Mouse (Mus musculus) embryonic fibroblast, embryonic 13.5 days (primary cell): Measurements from ENCODE around the gene Slc1a7. TPM values are rescaled to one million over a fixed set of nuclear protein-coding genes. Genes with fewer than 3 reads are reported as not detected.

Source experiments
- H3K27ac ChIP-seq: 2 replicates; pipeline ENCODE4 v1.5.1; 2012; ENCODE audit warnings: low read length, control low read depth, inconsistent platforms; ENCODE audit not compliant: insufficient read depth
- H3K4me1 ChIP-seq: 2 replicates; pipeline ENCODE4 v1.6.1; 2011; ENCODE audit warnings: low read length; ENCODE audit not compliant: control insufficient read depth, insufficient read depth
- H3K4me3 ChIP-seq: 2 replicates; pipeline ENCODE4 v1.5.1; 2011; ENCODE audit warnings: mild to moderate bottlenecking, control low read depth, low read length; ENCODE audit not compliant: insufficient read depth
- CTCF ChIP-seq: IDR thresholded peaks from 2 replicates; pipeline ENCODE4 v1.5.1; 2011; ENCODE audit warnings: mild to moderate bottlenecking, control low read depth, low read length, moderate library complexity, borderline replicate concordance; ENCODE audit not compliant: insufficient read depth
- POLR2A ChIP-seq: IDR thresholded peaks from 2 replicates; pipeline ENCODE4 v1.6.1; 2011; ENCODE audit warnings: low read depth, mild to moderate bottlenecking, control low read depth, low read length, moderate library complexity
- polyA plus RNA-seq: library from polyadenylated mRNA; stranded (reverse); fragments of >200 nt; gene quantifications from 2 replicates; pipeline ENCODE4 v1.2.4, GENCODE M21; 2011; ENCODE audit warnings: low read depth; ENCODE audit not compliant: missing spikeins, insufficient read length

Slc1a7 gene
- polyA plus RNA-seq, 1 experiment, result not detected

DNA sequence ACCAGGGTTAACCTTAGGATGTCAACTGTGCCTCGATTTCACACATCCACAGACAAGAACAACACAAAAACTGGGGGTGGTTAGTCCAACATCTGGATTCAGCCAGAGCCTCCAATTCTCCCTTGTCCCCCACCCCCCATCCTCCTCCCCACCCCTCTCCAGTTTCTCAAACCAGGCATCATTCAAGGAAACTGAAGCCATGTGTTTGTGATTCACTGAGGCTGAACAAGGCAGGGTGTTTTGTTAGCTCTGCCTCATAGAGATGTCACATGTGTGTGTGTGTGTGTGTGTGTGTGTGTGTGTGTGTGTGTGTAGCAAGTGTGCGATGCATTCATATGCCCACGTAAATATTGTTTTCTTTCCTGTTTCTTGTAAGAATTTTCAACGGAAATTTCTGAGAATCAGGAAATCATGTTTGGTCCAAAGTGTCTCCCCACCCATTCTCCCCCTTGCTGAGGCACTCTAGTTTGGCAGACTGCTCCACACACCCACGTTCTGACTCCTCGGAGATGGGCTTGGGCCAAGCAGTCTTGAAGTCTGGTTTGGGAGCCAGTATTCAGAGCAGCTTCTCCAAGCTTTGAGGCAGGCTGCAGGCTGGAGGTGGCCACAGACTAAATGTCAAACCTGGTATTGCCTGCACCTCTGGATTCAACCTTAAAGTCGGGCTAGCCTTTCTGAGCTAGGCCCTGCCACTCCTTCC is 16.3 kb downstream of the Slc1a7 start:
- Histone ChIP-seq H3K4me1 (peaks cover 12% of the 10 kb centered on the region), H3K27ac (peak overlapping the region; percentile 98), H3K4me3 (no peak overlapping the region)
- TF ChIP-seq POLR2A (peak; percentile 64), CTCF (no peak)

DNA sequence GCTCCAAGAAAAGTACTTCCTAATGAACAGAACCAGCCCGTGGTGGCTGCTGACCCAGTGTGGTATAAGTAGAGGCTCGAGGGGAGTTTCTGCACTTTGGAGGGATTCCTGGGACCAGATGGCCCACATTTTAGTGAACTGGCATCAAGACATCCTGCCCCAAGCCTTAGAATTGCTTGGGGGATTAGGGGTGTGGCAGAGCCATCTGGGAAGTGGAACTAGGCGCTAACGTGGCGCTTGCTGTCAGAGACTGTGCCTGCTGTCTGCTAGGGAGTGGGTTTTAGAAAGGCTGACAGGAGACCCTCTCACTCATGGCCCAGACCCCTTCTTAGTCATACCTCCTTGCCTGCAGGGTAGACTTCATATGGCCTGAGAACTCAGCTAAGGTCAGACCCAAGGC is 17.7 kb downstream of the Slc1a7 start:
- TF ChIP-seq CTCF (no peak), POLR2A (no peak)
- Histone ChIP-seq H3K4me1 (peaks cover 12% of the 10 kb centered on the region), H3K4me3 (no peak overlapping the region), H3K27ac (peak overlapping the region; percentile 98)

DNA sequence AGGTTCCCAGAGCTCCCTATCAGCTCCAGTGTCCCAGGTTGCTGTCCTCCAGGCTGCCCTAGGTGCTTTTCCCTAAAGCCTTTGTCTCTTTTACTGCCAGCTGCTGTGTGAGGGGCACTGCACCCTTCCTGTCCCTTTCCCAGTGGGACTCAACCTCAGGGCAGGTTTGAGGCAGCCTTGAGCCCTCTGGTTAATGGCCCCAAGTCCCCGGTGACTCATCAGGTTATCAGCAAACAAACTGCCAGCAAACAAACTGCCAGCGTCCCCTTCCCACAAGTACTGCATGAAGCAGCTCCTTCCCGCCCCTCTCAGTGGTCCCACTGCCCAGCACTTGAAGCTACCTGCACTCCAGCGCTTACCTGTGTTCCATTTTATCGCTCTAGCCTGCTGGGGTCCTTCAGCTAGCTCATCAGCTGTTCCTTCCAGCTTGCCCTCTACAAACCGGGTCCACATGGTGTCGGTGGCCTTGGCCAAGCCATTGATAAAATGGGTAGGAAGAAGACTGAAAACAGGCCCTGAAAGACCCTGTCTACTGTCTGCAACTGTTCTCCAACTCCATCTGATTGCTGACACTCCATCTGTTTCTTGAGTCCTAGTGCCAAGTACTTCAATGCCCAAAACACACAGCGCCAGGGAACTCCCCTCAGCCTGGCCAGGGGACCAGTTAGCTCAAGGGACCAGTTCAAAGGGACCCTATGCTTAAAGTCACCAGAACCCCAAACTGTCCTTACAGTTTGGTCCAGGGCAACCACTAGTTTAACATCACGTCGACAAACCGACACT is 18.4 kb downstream of the Slc1a7 start:
- Histone ChIP-seq H3K27ac (no peak overlapping the region), H3K4me1 (peaks cover 12% of the 10 kb centered on the region), H3K4me3 (no peak overlapping the region)
- TF ChIP-seq CTCF (no peak), POLR2A (no peak)

DNA sequence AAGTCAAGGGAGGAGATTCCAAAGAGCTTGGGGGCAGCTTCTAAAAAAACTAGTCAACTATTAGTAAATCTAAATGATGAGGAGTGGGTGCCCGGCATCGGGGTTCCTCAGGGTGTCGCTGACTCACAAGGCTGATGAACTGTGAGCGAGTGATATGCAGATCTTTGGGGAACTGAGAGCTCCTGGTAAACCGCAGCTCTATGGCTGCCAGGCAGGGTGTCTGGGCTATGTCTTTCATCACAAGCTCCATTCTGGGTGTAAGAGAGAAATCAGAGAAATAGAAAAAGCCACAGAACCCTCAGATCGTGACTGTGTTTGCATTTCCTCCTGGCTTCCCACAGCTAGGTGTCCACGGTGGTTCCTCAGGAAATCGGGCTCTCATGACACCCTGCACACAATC is 20.8 kb downstream of the Slc1a7 start:
- H3K27ac ChIP-seq, result no peak overlapping the region; the same call in 1 of the 2 replicates
- H3K4me3 ChIP-seq, result no peak overlapping the region
- TF ChIP-seq POLR2A, result no peak
- no peak for TF ChIP-seq CTCF
- H3K4me1 ChIP-seq, result peaks cover 11% of the 10 kb centered on the region

DNA sequence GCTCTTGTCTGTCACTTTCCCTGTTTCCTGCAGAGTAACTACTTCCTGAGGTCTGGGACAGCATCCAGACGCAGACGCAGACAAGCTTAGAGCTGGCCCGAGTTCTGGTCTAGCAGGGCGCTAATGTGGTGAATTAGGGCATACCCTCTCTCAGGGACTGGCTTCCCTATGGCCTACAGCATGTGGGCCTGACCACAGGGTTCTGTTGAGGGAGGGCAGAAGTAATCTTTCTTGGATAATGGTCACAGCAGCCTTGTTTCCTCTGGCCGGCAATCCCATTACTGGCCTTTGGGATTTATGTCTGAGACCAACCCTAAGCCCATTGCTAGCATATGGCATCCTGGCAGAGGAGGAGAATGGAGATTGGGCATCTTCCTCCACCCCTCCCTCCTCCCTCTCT is 22.7 kb downstream of the Slc1a7 start:
- H3K4me1 ChIP-seq, result no peaks in the 10 kb centered on the region
- TF ChIP-seq POLR2A (no peak), CTCF (no peak)
- H3K27ac ChIP-seq, result no peak overlapping the region
- H3K4me3 ChIP-seq, result no peak overlapping the region

DNA sequence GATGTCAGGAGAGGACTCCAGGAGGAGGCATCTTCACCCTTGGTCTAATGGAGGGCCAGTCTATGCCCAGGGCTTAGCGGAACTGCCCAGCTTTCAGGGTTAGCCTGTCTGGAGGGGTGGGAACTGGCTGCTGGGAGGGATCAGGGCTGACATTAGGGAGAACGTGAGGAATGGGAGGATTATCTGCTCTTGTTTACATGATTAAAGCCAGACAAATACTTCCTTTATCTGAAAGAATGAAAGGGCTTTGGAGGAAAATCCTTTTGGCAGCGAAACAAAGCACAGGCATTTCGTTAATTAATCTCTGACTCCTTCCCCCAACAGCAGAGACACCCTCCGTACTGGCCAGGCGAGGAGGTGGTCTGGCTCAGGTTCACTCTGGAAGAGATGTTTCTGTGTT is 23.7 kb downstream of the Slc1a7 start:
- Histone ChIP-seq H3K4me3 (no peak overlapping the region), H3K4me1 (no peaks in the 10 kb centered on the region), H3K27ac (no peak overlapping the region)
- TF ChIP-seq POLR2A (no peak), CTCF (no peak)

DNA sequence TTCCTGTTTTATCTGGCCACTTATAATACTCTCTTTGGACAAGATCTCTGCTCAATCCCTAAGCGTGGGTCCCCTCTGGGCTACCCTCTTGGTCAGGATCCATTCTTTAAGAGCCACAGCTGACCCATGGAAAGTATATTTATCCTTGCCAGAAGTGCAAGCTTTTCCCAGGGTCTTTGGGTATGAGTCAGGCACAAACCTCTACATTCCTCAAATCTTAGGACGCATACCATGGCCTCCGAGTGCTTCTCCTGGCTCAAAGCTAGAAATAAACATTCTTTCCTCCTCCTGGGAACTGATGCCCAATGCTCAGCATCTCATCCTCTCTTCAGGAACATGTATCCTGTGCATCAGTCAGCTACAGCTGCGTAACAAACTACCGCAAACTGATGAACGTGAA is 26.9 kb downstream of the Slc1a7 start:
- peak overlapping the region; percentile 83 for H3K27ac ChIP-seq
- TF ChIP-seq CTCF, result no peak
- TF ChIP-seq POLR2A, result no peak
- H3K4me3 ChIP-seq, result no peak overlapping the region

DNA sequence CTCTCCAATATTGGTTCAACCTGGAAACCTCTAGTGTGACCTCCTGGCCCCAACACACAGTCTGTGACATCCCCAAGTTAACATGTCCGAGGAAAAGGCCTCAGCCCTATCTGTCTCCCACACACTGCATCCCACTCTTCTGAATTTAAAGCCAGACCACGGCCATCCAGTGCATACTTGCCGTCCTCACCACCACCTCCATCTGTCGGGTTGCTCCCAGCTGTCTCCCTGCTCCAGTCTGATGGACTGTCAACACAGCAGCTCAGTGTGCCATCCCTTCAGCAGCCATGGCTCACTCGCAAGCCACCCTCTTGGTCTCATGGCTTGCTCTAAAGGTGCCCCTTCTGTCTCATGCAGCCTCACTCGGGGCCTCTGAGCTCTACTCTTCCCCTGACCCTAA is 27.6 kb downstream of the Slc1a7 start:
- Histone ChIP-seq H3K27ac (peak overlapping the region; percentile 49), H3K4me1 (peaks cover 18% of the 10 kb centered on the region), H3K4me3 (no peak overlapping the region)
- TF ChIP-seq POLR2A (no peak), CTCF (no peak)

More for the DNA sequence above, 26.9 kb downstream of the Slc1a7 start:
- H3K4me1 ChIP-seq, result peaks cover 18% of the 10 kb centered on the region

DNA sequence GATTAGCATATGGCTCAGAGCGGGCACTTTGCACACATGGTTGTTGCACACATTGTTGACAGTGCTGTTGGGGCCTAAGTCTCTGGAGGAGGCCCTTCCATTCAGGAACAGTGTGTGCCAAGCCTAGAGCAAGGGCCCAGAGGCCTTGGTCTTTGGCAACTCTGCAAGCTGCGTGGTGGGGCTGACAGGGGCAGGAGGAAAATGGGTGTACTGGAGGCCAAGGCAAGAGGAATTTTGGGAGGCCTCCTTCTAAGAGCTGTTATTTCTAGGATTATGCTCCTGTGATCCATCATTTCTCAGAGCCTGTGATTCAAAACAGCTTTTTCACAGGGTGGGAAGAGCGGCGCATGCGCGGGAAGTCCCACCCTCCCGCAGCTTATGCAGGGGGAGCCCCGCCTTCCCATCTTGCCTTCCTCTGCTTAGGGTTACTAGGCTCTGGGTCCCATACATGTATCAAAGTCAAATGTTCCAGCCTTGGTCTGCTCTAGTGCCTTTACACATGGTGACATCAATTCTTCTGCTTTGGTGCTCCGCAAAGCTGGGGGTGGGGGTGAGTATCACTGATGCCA is 28.4 kb downstream of the Slc1a7 start:
- no peak for TF ChIP-seq POLR2A
- TF ChIP-seq CTCF, result no peak
- H3K4me1 ChIP-seq, result peaks cover 18% of the 10 kb centered on the region
- no peak overlapping the region for H3K27ac ChIP-seq

DNA sequence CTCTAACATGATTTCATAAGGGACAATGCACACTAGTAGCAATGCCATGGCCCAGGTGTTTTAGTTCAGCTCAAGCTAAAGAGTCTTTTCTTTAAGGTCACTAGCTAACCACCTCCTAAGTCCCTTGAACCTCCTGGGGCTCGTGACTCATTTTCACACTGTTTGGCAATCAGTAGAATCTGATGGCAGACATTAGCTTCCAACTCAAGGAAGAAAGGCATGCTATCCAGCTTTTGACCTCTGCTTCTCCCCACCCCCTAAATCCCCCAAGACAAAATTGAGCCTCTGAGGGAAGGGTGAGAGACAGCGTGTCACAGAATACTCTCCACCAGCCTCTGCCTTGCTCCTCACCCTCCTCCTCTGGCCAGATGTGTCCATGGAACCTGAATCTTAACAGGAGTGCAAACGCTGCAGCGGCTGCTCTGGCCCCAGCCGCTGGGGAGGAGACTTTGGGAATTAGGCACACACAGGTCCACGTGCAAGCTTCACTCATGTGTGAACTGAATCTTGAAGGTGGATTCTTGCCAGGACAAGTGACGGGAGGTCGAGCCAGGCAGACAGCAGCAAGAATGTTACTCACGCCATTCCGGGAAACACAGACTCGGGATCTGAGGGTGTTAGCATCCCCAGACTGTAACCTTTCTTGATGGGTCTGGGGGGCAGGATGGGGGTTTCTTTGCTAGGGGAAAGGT is 30.7 kb downstream of the Slc1a7 start:
- TF ChIP-seq POLR2A (no peak), CTCF (no peak)
- no peak overlapping the region for H3K4me3 ChIP-seq
- peaks cover 18% of the 10 kb centered on the region for H3K4me1 ChIP-seq
- peak overlapping the region; percentile 90 for H3K27ac ChIP-seq

More for the DNA sequence above, 28.4 kb downstream of the Slc1a7 start:
- no peak overlapping the region for H3K4me3 ChIP-seq
